Mouse (Mus musculus) kidney, adult 2 months (tissue): ENCODE measurements around the gene Sh3glb1.

ENCODE experiments used
- CTCF ChIP-seq: fragments of 200-500 bp; conservative IDR thresholded peaks from 2 replicates; pipeline ENCODE4 v1.5.1; 2011; ENCODE audit warnings: low read depth, mild to moderate bottlenecking, control low read depth, low read length, moderate library complexity, mixed read lengths; ENCODE audit not compliant: insufficient read depth, insufficient read length
- POLR2A ChIP-seq: fragments of 200-500 bp; IDR thresholded peaks from one replicate; pipeline ENCODE4 v1.6.1; 2011; ENCODE audit warnings: low read depth, low read length, control low read depth

- TF ChIP-seq POLR2A (no peak), CTCF (no peak)
Observed at GRCm38 (mm10) chr3:144663415-144664093, 56.6 kb downstream of the Sh3glb1 start.
